Mouse (Mus musculus): Measurements from ENCODE around the gene Dpp3.
"Not testable (repeated sequence)": the region's sequence is repeated elsewhere in the genome, so short reads cannot be mapped to it uniquely, and the experiment has no call there.

Gene Dpp3

DNA sequence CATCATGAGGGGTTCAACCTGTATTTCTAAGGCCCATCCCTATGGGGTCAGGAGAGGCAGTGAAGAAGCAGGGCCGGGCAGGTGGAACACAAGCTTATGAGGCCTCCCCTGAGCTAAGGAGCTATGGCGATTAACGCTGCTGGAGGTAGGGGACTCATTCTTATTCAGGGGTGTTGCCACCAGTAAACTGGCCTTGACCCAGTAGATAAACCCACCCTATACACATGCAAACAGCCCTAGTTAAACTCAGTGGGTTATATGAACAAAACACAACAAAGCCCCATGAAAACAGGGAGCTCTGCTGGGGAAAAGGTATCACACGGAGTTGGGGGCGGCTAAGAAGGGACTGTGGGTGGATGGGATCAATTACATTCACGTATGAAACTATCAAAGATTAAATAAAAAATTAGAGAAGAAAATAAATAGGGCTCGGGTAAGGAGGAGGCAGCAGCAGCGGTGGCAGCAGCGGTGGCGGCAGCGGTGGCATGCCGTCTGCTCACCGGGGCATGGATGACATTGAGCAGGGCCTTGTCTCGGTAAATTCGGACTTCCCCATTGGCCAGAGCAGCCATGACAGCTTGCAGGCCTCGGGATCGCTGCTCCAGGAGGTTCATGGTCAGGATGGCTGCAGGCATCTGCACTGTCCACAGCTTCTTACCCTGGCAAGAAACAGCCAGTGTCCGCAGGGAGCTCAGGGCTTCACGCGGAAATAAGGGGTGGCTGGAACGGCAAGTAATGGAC lies 31.1 kb downstream of the Dpp3 start:
- no peak for DNase-seq (ENCODE audit: low spot score)

DNA sequence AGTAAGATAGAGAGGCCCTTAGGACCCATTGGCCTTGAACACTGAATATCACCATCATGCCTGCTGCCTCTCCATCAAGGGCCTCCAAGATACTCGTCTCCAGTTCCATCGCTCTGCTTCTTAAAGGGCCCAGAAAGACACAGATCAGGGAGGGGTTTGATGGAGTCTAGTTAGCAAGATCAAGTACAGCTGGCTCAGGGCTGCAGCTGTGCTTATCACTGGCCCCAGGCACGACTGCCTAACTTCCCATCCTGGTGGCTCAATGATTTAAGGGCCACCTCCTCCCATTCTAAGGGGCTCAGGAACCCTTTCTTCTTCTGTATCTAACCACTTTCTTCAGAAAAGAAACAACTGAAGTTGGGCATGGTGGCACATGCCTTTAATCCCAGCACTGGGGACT lies 36.3 kb downstream of the Dpp3 start:
- DNase-seq (ENCODE audit: low spot score): no peak

DNA sequence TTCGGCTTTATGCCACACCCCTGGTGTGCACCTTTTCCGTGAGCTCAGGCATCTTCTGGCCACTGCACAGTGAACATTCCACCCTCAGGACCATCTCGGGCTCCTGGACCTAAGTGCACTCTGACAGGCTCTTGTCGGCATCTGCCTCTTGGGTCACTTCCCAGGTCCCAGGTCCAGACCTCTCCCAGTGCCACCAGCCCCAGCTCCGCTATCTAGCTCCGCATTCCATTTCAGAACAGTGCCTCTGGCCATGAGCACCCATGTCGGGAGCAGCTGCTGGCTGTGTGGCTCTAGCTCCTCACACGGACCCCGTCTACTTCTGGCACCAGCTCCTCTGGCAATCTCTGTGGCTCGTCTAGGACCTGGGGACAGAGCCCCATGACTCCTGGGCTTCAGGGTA lies 38.3 kb downstream of the Dpp3 start:
- no peak for DNase-seq (ENCODE audit: low spot score)

DNA sequence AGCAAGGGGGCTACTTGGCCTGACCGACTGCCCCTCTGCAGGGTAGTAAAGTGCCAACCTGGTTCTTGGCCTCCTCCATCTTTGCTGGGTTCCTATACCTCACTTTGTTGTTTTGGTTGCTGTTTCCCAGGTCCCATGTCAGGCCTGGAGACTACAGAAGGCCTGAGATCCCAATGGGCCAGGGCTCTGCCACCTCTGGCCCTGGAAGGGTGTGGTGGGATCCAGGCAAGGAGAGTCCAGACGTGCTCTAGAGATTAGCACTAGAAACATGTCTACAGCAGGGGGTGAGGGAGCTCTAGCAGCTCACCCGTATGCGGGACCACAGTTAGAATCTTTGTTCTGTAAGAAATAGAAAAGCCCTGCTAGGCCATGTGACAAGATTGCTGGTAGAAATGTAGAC lies 44.1 kb downstream of the Dpp3 start:
- no peak for DNase-seq (ENCODE audit: low spot score)

DNA sequence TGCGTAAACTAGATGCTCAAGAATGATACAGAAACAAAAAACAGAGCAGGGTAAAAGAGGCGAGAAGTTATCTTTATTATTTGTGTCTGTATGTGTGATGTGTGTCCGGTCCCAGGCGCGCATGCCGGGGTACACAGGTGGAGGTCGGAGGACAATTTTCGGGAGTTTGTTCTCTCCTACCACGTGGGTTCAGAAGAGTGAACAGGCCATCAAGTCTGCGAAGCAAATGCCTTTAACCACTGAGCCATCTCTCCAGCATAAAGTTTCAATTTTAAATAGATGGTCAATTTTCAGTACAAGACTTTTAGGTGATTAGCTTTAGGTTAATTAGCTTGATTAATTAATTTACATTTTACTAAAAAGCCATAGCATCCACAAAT lies 48.8 kb downstream of the Dpp3 start:
- DNase-seq (ENCODE audit: low spot score): no peak

DNA sequence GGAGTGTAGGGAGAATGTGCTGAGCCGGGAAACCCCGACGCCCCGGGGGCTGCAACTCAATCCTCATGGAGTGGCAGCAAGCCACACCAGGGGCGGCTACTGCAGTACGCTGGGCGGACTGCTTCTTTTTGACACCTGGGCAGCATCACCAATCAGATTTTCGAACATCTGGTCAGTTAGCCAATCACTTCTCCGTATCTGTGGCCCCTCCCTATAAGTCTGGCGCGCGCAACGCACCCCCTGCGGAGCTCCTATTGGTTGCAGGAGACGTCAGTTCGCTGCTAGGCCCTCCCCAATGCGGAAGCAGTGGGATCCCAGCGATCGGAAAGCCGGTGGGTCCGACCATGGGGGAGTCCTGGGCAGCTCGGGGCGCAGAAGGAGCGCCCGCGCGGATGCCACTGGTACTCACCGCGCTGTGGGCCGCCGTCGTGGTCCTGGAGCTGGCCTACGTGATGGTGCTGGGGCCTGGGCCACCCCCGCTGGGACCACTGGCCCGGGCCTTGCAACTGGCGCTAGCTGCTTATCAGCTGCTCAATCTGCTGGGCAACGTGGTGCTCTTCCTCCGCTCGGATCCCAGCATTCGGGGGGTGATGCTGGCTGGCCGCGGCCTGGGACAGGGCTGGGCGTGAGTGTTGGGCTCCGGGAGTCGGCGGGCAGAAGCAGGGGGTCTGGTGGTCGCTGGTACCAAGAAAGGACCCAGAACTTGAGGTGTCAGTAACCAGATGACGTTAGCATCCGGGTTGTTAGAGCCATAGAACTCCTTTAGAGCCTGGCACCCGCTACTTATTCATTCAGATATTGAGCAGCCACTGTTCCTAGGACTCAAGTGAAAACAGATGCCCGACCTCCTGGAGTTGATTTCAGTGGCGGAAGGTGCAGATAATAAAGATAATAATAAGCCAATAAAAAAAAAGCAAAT lies 49.4 kb downstream of the Dpp3 start, which contains the start of gene Zdhhc24:
Zdhhc24 (plus strand) TSS at position 264 of the 919 bp plus-strand sequence.
- peak; percentile 97 for DNase-seq (ENCODE audit: low spot score)

DNA sequence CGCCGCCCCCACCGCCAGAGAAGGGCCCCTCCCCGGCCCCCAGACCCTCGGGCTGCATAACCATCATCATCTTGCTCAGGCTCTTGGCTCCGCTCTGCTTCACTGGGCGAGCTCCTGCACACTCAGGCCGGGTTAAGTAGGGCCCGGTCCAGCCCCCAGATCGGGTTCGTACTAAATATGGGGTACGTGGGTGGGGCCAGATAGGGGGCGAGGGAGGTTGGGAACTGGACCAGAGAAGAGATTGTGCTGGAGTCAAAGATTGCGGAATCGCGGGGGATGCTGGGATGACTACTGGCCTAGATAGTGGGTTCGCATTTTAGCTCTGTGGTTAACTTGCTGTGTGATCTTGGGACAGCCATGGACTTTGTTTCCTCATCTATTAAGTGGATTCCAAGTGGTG lies 50.3 kb downstream of the Dpp3 start, which contains the start of gene Actn3:
Actn3 (minus strand) TSS at position 125 of the 400 bp plus-strand sequence.
- no peak for DNase-seq (ENCODE audit: low spot score)

DNA sequence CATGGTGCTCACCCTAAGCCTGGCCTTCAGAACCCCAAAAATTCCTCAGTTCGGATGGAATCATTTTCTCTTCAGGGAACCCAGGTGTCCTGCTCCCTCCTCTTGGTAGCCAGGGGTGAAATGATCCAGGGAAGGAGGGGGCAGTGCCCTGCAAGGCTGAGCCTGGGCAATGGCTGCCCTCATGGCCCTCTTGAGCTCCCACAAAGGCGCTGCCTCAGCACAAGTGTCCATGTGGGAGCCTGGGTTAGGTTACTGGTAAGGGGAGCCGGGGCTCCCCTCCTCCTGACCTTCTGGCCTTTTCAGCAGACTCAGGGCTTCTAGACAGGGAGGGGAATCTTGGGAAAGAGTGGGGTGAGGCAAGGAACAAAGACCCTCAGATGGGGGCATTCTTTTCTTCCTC lies 51.3 kb downstream of the Dpp3 start:
- DNase-seq (ENCODE audit: low spot score): no peak

DNA sequence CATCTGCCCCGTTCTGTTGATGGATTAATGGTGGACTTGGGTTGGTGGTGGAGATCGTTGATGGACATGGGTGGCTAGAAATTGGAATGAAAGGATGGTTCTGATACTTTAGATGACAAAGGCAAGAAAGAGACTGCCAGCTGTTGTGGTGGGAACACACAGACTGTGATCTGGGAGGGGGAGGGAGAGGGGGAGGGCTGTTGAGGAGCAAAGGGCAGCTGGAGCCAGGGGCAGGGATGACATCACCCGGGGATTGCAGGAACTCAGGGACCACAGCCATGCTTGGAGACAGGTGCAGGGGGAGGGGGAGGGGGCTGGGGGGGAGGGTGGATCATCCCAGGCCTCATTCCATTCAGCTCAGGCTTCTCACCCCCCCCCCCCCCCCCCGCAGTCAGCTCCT lies 51.8 kb downstream of the Dpp3 start:
- no peak for DNase-seq (ENCODE audit: low spot score)

DNA sequence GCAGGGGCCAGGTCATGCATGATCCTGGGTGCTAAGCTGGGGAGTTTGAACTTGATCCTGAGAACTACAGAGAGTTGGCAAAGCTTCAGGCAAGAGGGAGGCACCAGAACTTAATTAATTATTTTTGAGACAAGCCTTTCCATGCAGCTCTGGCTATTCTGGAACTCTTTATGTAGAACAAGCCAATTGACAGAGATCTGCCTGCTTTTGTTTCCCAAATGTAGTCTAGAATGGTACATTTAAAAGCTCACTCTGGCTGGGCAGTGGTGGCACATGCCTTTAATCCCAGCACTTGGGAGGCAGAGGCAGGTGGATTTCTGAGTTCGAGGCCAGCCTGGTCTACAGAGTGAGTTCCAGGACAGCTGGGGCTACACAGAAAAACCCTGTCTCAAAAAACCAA lies 53.5 kb downstream of the Dpp3 start:
- DNase-seq (ENCODE audit: low spot score): not testable (repeated sequence)

DNA sequence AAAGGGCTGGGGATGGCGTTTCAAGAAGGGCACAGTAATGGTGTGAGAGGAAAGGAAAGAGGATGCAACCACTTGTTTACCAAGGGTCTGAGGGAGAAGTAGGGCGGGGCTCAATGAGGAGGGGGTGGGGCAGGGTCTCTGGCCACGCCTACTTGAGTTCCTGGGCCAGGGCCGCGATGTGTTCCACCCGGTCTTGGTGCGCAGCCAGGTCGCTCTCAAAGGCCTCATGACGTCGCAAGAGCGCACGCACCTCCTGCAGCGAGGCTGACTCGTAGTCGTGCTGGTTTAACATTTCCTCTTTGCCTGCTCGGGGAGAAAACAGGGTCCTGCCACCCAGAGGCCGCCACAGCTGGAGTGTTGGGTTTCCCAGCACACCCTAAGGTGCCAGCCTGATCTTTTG lies 62.9 kb downstream of the Dpp3 start:
- peak; percentile 13 for DNase-seq (ENCODE audit: low spot score)

DNA sequence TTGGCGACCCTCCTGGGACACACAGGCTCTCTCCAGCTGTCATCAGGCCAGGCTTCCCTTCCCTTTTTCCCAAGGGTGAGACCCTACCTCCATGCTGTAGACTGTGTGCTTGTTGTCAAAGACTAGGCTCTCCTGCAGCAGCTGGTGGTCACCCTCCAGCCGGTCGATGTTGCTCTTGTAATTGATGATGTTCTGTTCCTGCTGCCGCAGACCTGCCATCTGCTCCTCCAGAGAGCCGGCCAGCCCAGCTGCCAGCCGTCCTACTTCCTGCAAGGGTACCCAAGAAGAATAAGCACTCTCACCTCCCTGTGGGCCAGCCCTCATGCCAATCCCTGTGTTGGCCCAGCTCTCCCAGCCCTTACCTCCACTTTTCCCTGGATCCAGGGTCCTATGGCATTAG lies 65.0 kb downstream of the Dpp3 start:
- peak; percentile 29 for DNase-seq (ENCODE audit: low spot score)

DNA sequence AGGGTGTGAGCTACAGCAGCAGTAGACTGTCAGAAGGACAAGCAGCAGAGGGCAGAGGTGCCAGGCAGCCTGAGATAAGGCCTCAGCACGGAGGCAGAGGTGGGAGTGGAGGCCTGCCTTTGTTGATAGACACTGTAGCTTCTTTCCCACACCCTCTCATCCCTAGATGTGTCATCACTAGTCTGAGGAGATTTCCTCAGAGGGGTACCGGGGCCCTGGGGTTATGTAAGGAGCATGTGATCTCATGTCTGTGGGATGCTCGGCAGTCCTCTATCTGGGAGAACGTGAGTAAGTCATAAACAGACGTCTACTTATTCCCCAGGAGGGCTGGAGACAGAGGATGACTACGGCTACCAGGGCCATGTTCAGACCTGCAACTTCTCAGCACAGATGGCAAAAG lies 69.0 kb downstream of the Dpp3 start:
- DNase-seq (ENCODE audit: low spot score): no peak
